Mouse (Mus musculus): ENCODE results near the gene Maats1. TPM values are rescaled to one million over a fixed set of nuclear protein-coding genes. Genes with fewer than 3 reads are reported as not detected.

Gene Maats1
- polyA plus RNA-seq, 1 experiment from 2014 or later = 0.21 TPM

DNA sequence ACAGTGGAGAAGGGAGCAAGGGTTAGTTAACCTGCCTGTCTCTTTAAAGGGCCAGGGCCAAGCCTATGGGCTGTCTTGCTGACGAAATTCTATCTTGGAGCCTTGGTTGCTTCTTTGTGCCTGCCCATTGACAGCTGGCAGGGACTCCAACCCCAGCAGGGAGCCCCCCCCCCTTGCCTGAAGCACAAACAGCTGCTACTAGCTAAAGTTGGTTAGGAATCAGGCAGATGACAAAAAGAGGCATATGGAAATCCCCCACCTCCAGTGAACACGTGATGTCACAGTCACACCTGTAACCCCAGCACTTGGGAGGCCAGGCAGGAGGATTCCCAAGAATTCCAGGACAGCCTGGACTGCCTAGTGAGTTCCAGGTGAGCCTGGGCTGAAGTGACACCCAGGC is 18.4 kb upstream of the Maats1 start:
- H3K4me2 ChIP-seq = no peak overlapping the region
- no peak overlapping the region; the same call in 1 of the 2 replicates for H3K27ac ChIP-seq (ENCODE audit: low read depth, low read length)
- no peak overlapping the region for H3K9ac ChIP-seq (ENCODE audit: low read depth, low read length)

DNA sequence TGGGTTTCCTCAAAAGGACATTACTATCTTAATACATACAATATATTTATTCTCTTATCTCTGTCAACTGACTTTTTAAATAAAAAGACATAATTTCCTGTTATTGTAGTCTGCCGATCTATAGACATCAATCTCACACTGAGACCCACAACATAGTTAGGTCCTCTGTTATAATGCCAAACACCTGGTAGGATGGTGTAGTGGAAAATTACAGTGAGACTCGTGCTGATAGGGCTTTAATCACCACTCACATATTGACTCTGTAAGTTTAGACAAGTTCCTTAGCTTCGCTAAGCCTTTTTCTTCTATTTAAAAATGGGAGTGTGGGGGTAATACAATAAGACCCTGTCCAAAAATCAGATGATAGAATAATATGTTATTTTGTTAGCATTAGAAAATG is 17.9 kb upstream of the Maats1 start:
- H3K4me1 ChIP-seq (ENCODE audit: control insufficient read depth, insufficient read depth, low read length) = peaks cover 34% of the 10 kb centered on the region
- H3K27ac ChIP-seq (ENCODE audit: low read depth, low read length) = no peak overlapping the region
- WGBS (ENCODE audit: insufficient replicate concordance) = 56% methylated on average over 3 of the region's 3 CpGs
- no peak overlapping the region for H3K4me2 ChIP-seq
- no peak overlapping the region for H3K9ac ChIP-seq (ENCODE audit: low read depth, low read length)
- H3K4me3 ChIP-seq (ENCODE audit: low read depth, low read length) = no peak overlapping the region
- ATAC-seq (replicated peaks; ENCODE audit: insufficient number of reproducible peaks, low FRiP score, low TSS enrichment) = no peak
- H3K36me3 ChIP-seq (ENCODE audit: control insufficient read depth, insufficient read depth, low read length) = 0 out of 2 replicates have a peak, but pooled peaks cover 3% of the 10 kb centered on the region
- no peaks in the 10 kb centered on the region for H3K9me3 ChIP-seq (replicated peaks; ENCODE audit: control insufficient read depth, low read length)
- no peaks in the 10 kb centered on the region for H3K27me3 ChIP-seq (ENCODE audit: control insufficient read depth, insufficient read depth, low read length)

More for the DNA sequence above, 18.4 kb upstream of the Maats1 start:
- 0 out of 2 replicates have a peak, but pooled peaks cover 3% of the 10 kb centered on the region for H3K36me3 ChIP-seq (ENCODE audit: control insufficient read depth, insufficient read depth, low read length)
- ATAC-seq (replicated peaks; ENCODE audit: insufficient number of reproducible peaks, low FRiP score, low TSS enrichment) = no peak
- H3K9me3 ChIP-seq (replicated peaks; ENCODE audit: control insufficient read depth, low read length) = no peaks in the 10 kb centered on the region
- H3K27me3 ChIP-seq (ENCODE audit: control insufficient read depth, insufficient read depth, low read length) = no peaks in the 10 kb centered on the region
- H3K4me3 ChIP-seq (ENCODE audit: low read depth, low read length) = no peak overlapping the region
- peaks cover 34% of the 10 kb centered on the region for H3K4me1 ChIP-seq (ENCODE audit: control insufficient read depth, insufficient read depth, low read length)
- 39% methylated on average over 2 of the region's 2 CpGs for WGBS (ENCODE audit: insufficient replicate concordance)

DNA sequence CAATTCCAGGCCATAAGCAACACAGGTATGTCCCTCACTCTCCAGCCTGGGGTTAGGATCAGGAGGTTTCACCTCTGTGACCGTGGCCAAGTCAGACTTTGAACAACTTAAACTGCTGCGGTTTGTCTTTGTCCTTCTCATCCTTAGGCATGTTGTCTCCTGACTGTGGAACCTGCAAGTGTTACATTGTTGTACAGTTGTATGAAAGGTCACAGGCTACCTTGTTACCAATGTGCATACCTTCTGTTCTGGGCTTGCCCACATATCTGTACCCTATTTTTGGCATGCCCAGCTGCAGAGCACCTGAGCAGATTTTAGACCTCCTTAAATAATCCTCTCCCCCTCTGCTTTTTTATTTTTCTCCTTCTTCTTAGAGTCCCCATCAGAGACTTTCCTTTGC is 17.3 kb upstream of the Maats1 start:
- Histone ChIP-seq H3K4me2 (no peak overlapping the region), H3K27me3 (ENCODE audit: control insufficient read depth, insufficient read depth, low read length) (no peaks in the 10 kb centered on the region), H3K4me1 (ENCODE audit: control insufficient read depth, insufficient read depth, low read length) (peaks cover 35% of the 10 kb centered on the region), H3K4me3 (ENCODE audit: low read depth, low read length) (no peak overlapping the region), H3K9me3 (replicated peaks; ENCODE audit: control insufficient read depth, low read length) (no peaks in the 10 kb centered on the region), H3K36me3 (ENCODE audit: control insufficient read depth, insufficient read depth, low read length) (0 out of 2 replicates have a peak, but pooled peaks cover 3% of the 10 kb centered on the region), H3K9ac (ENCODE audit: low read depth, low read length) (no peak overlapping the region), H3K27ac (ENCODE audit: low read depth, low read length) (no peak overlapping the region)
- no peak for ATAC-seq (replicated peaks; ENCODE audit: insufficient number of reproducible peaks, low FRiP score, low TSS enrichment)
- WGBS (ENCODE audit: insufficient replicate concordance) = 76% methylated on average over 2 of the region's 2 CpGs

DNA sequence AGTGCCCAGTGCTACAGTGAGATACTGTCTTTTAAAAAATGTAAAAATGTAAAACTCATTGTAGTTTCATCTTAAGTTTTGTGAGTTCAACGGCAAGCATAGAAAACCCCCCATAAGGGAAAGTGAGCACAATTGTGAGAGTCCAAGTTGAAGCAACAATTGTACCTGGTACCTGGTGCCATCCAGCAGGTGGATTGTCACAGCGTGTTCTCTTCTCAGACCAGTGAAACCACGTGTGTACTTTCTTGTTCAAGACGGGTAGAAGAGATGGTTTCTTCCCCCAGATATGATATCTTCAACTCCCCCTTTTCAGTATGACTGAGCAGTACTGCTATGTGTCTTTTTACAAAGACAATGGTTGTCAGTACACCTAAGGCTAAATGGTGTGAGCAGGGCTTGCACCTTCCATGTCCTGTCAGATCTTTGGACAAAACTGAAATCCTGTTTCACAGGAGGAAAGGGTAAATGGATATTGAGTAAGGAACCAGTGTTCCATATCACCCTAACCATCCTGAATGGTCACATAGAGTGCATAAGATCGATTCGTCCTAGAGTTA is 16.4 kb upstream of the Maats1 start:
- Histone ChIP-seq H3K4me1 (ENCODE audit: control insufficient read depth, insufficient read depth, low read length) (peaks cover 42% of the 10 kb centered on the region), H3K4me2 (no peak overlapping the region), H3K9ac (ENCODE audit: low read depth, low read length) (no peak overlapping the region), H3K9me3 (replicated peaks; ENCODE audit: control insufficient read depth, low read length) (no peaks in the 10 kb centered on the region), H3K4me3 (ENCODE audit: low read depth, low read length) (no peak overlapping the region), H3K36me3 (ENCODE audit: control insufficient read depth, insufficient read depth, low read length) (0 out of 2 replicates have a peak, but pooled peaks cover 3% of the 10 kb centered on the region), H3K27me3 (ENCODE audit: control insufficient read depth, insufficient read depth, low read length) (no peaks in the 10 kb centered on the region), H3K27ac (ENCODE audit: low read depth, low read length) (no peak overlapping the region)
- no peak for ATAC-seq (replicated peaks; ENCODE audit: insufficient number of reproducible peaks, low FRiP score, low TSS enrichment)
- WGBS (ENCODE audit: insufficient replicate concordance) = 87% methylated on average over 6 of the region's 6 CpGs

DNA sequence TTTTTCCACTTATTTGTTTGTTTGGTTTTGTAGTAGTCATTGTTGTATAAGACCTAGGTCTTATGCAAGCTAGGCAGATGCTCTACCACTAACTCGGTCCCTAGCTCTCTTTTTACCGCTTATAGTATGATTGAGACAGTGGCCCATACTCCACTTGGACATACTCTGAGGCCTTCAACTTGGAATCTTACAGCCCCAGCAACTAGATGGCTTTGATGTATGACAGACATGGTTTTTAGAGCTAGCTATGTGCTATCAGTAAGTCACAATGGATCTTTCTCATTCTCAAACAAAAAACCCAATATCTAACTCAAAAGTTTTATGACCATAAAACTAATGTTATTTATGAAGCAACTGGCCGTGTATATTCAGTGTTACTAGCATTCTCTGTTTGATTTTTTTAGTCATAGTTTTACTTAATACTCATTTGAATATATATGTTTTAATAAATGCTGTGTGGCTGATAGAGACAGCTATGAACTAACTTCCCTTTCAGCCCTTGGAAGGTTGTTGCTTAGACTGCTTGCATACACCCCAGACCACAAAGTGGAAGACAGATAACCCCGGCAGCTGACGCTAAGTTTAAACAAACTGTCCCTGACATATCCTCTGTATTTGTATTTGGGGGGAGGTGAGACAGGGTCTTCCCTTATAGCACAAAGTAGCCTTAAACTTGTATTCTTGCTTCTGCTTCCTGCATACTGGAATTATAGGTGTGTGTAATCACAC is 12.4 kb upstream of the Maats1 start:
- H3K36me3 ChIP-seq (ENCODE audit: control insufficient read depth, insufficient read depth, low read length) = peaks cover 3% of the 10 kb centered on the region; the same call in 1 of the 2 replicates
- no peaks in the 10 kb centered on the region for H3K9me3 ChIP-seq (replicated peaks; ENCODE audit: control insufficient read depth, low read length)
- no peak overlapping the region for H3K9ac ChIP-seq (ENCODE audit: low read depth, low read length)
- no peak for ATAC-seq (replicated peaks; ENCODE audit: insufficient number of reproducible peaks, low FRiP score, low TSS enrichment)
- H3K4me1 ChIP-seq (ENCODE audit: control insufficient read depth, insufficient read depth, low read length) = peaks cover 31% of the 10 kb centered on the region
- no peak overlapping the region for H3K4me3 ChIP-seq (ENCODE audit: low read depth, low read length)
- H3K27me3 ChIP-seq (ENCODE audit: control insufficient read depth, insufficient read depth, low read length) = no peaks in the 10 kb centered on the region
- no peak overlapping the region for H3K4me2 ChIP-seq
- no peak overlapping the region for H3K27ac ChIP-seq (ENCODE audit: low read depth, low read length)
- 55% methylated on average over 5 of the region's 5 CpGs for WGBS (ENCODE audit: insufficient replicate concordance)

DNA sequence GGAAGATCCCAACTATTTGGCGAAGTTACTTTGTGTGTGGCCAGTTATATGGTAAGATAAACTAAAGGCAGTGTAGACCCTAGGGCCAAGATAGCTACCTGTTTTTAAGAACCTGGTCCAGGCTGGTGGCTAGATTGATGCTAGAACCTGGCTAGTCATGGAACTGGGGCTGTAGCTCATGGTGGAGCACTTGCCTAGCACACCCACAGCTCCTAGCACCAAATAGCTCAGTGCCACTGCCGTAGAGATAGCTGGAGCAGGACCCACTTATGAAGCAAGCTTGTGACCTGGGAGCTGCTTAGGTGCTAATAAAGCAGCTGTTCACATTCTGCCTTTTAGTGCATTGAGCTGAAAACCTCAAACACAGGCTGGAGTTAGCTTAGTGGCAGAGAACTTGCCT is 11.7 kb upstream of the Maats1 start:
- Histone ChIP-seq H3K4me3 (ENCODE audit: low read depth, low read length) (no peak overlapping the region), H3K9ac (ENCODE audit: low read depth, low read length) (no peak overlapping the region), H3K4me2 (no peak overlapping the region), H3K27ac (ENCODE audit: low read depth, low read length) (no peak overlapping the region), H3K4me1 (ENCODE audit: control insufficient read depth, insufficient read depth, low read length) (peaks cover 25% of the 10 kb centered on the region), H3K36me3 (ENCODE audit: control insufficient read depth, insufficient read depth, low read length) (peaks cover 3% of the 10 kb centered on the region; the same call in 1 of the 2 replicates), H3K27me3 (ENCODE audit: control insufficient read depth, insufficient read depth, low read length) (no peaks in the 10 kb centered on the region), H3K9me3 (replicated peaks; ENCODE audit: control insufficient read depth, low read length) (no peaks in the 10 kb centered on the region)
- 73% methylated on average over 2 of the region's 2 CpGs for WGBS (ENCODE audit: insufficient replicate concordance)
- no peak for ATAC-seq (replicated peaks; ENCODE audit: insufficient number of reproducible peaks, low FRiP score, low TSS enrichment)

DNA sequence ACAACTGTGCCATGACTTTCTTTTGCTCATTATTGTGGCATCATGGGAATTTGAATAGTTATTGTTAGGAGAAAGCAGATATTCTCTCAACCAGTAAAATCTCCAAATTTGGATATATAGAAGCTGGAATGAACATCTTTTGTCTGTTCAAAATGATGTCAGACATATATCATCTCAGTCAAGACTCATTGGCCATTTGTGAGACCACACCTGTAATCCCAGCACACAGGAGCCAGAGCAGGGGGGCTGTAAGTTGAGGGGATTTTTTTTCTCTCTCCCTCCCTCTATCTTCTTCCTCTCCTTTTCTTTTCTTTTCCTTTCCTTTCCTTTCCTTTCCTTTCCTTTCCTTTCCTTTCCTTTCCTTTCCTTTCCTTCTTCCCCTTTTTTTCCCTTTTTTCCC is 10.9 kb upstream of the Maats1 start:
- H3K4me3 ChIP-seq (ENCODE audit: low read depth, low read length) = no peak overlapping the region
- H3K9me3 ChIP-seq (replicated peaks; ENCODE audit: control insufficient read depth, low read length) = no peaks in the 10 kb centered on the region
- no peak overlapping the region for H3K4me2 ChIP-seq
- ATAC-seq (replicated peaks; ENCODE audit: insufficient number of reproducible peaks, low FRiP score, low TSS enrichment) = no peak
- H3K36me3 ChIP-seq (ENCODE audit: control insufficient read depth, insufficient read depth, low read length) = peaks cover 3% of the 10 kb centered on the region; the same call in 1 of the 2 replicates
- no peak overlapping the region for H3K9ac ChIP-seq (ENCODE audit: low read depth, low read length)
- no peak overlapping the region for H3K27ac ChIP-seq (ENCODE audit: low read depth, low read length)
- no peaks in the 10 kb centered on the region for H3K27me3 ChIP-seq (ENCODE audit: control insufficient read depth, insufficient read depth, low read length)
- peaks cover 26% of the 10 kb centered on the region for H3K4me1 ChIP-seq (ENCODE audit: control insufficient read depth, insufficient read depth, low read length)

DNA sequence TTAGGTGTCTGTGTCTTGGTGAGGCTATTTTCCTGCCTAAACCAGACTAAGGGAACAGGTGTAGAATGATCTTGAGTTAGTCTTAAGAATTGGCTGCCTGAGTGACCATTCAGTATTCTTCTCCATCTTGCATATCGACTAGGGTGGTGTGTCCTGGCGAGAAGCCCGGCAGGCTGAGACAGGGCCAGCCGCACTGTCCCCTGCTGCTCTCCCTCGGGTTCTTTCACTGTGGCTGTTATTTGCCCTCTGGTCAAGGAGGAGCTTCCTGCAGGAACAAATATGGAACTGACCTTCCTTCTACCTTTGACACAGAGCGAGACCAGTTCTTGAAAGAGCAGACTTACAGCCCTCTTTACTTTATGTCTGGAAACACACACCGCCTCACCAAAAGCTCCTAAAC is 10.1 kb upstream of the Maats1 start:
- Histone ChIP-seq H3K9me3 (replicated peaks; ENCODE audit: control insufficient read depth, low read length) (no peaks in the 10 kb centered on the region), H3K4me2 (peak overlapping the region; percentile 27), H3K9ac (ENCODE audit: low read depth, low read length) (peak overlapping the region; percentile 46; the same call in 1 of the 2 replicates), H3K27ac (ENCODE audit: low read depth, low read length) (peak overlapping the region; percentile 75), H3K36me3 (ENCODE audit: control insufficient read depth, insufficient read depth, low read length) (peaks cover 3% of the 10 kb centered on the region; the same call in 1 of the 2 replicates), H3K4me1 (ENCODE audit: control insufficient read depth, insufficient read depth, low read length) (peaks cover 30% of the 10 kb centered on the region), H3K27me3 (ENCODE audit: control insufficient read depth, insufficient read depth, low read length) (no peaks in the 10 kb centered on the region), H3K4me3 (ENCODE audit: low read depth, low read length) (no peak overlapping the region)
- no peak for ATAC-seq (replicated peaks; ENCODE audit: insufficient number of reproducible peaks, low FRiP score, low TSS enrichment)
- WGBS (ENCODE audit: insufficient replicate concordance) = 62% methylated on average over 7 of the region's 7 CpGs

Measured in heart, embryonic 11.5 days (tissue).